Mouse (Mus musculus) lung, postnatal 0 days (tissue): Measurements from ENCODE around the gene Vps45. TPM values are rescaled to one million over a fixed set of nuclear protein-coding genes. Genes with fewer than 3 reads are reported as not detected.
"Not testable (repeated sequence)": the region's sequence is repeated elsewhere in the genome, so short reads cannot be mapped to it uniquely, and the experiment has no call there.

Experiments used
- ATAC-seq: fragments of 200-750 bp; cut with Nextera tagmentation; 2 replicates; pipeline ENCODE4 v1.8.0; 2017; ENCODE audit warnings: moderate library complexity
- DNase-seq: peaks from one replicate; pipeline ENCODE4 v3.0.0-alpha.2; 2016; ENCODE audit warnings: low spot score
- H3K27ac ChIP-seq: fragments of 300-500 bp; sonication (generic); 2 replicates; pipeline ENCODE4 v1.5.1; 2014; ENCODE audit warnings: antibody characterized with exemption, mild to moderate bottlenecking, low read length, mixed read lengths
- H3K27me3 ChIP-seq: fragments of 300-500 bp; sonication (generic); replicated peaks from 2 replicates; pipeline ENCODE4 v1.6.1; 2014; ENCODE audit warnings: low read length, mixed read lengths; ENCODE audit not compliant: insufficient read depth
- H3K36me3 ChIP-seq: fragments of 300-500 bp; sonication (generic); 2 replicates; pipeline ENCODE4 v1.6.1; 2014; ENCODE audit warnings: low read length, mixed read lengths; ENCODE audit not compliant: insufficient read depth
- H3K4me1 ChIP-seq: fragments of 300-500 bp; sonication (generic); 2 replicates; pipeline ENCODE4 v1.6.1; 2014; ENCODE audit warnings: antibody characterized with exemption, low read depth, low read length, mixed read lengths; ENCODE audit not compliant: insufficient read depth
- H3K4me2 ChIP-seq: fragments of 300-500 bp; sonication (generic); replicated peaks from 2 replicates; pipeline ENCODE4 v1.6.1; 2014; ENCODE audit warnings: low read depth, mild to moderate bottlenecking, low read length, moderate library complexity, mixed read lengths
- H3K4me3 ChIP-seq: fragments of 300-500 bp; sonication (generic); 2 replicates; pipeline ENCODE4 v1.5.1; 2014; ENCODE audit warnings: low read depth, low read length
- H3K9ac ChIP-seq: fragments of 300-500 bp; sonication (generic); replicated peaks from 2 replicates; pipeline ENCODE4 v1.6.1; 2014; ENCODE audit warnings: low read depth, mild to moderate bottlenecking
- H3K9me3 ChIP-seq: fragments of 300-500 bp; sonication (generic); 2 replicates; pipeline ENCODE4 v1.6.1; 2016; ENCODE audit warnings: low read length, mixed read lengths
- CTCF ChIP-seq: IDR thresholded peaks from 2 replicates; pipeline ENCODE4 v1.5.1; 2016; ENCODE audit warnings: antibody characterized with exemption, mild to moderate bottlenecking
- EP300 ChIP-seq: IDR thresholded peaks from 2 replicates; pipeline ENCODE4 v1.6.1; 2016; ENCODE audit warnings: antibody characterized with exemption, mild to moderate bottlenecking, control low read depth
- WGBS: fragments of 180-500 bp; shearing (Covaris S2); extraction: QIAGEN DNeasy Blood & Tissue Kit; methylation state at CpG from one replicate; pipeline ENCODE4 v1.1.7; 2014; 5-methylcytosine and 5-hydroxymethylcytosine counted together
- polyA plus RNA-seq: library from polyadenylated mRNA; unstranded; fragments of >200 nt; fragmentation: Nextera tagmentation; extraction: Ambion mirVana; gene quantifications from 2 replicates; pipeline ENCODE4 v1.2.1, GENCODE M21; 2015

Vps45 gene
- polyA plus RNA-seq, 1 experiment from 2014 or later = 32.8 TPM

DNA sequence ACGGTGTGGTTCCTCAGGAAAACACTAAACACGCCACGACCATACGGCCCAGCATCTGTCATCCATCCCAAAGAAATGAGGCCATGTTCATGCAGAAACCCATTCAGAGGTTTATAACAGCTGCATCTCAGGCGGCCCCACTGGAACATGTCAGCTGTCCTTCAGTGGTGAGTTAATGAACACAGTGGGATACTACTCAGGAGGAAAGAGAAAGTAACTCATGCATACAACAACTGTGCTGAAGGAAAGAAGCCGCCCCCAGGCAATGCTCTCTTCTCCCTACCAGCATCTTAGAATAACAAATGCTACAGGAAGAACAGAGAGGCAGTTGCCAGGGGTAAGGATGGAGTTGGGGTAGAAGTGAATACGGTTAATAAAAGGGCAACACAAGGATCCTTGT, 7.5 kb downstream of the Vps45 start:
- WGBS = 89% methylated on average over 7 of the region's 7 CpGs
- no peaks in the 10 kb centered on the region for H3K27me3 ChIP-seq
- TF ChIP-seq CTCF (no peak), EP300 (no peak)
- H3K4me1 ChIP-seq = no peaks in the 10 kb centered on the region
- H3K4me2 ChIP-seq = no peak overlapping the region
- no peak overlapping the region for H3K4me3 ChIP-seq
- H3K9me3 ChIP-seq = no peaks in the 10 kb centered on the region
- DNase-seq (no peak), ATAC-seq (no peak)
- no peak overlapping the region for H3K9ac ChIP-seq
- H3K27ac ChIP-seq = no peak overlapping the region
- 0 out of 2 replicates have a peak, but pooled peaks cover 5% of the 10 kb centered on the region for H3K36me3 ChIP-seq

DNA sequence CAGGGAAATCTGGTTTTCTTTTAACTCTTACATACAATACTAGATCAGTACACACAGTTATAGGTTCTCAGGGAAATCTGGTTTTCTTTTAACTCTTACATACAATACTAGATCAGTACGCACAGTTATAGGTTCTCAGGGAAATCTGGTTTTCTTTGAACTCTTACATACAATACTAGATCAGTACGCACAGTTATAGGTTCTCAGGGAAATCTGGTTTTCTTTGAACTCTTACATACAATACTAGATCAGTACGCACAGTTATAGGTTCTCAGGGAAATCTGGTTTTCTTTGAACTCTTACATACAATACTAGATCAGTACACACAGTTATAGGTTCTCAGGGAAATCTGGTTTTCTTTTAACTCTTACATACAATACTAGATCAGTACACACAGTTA, 13.7 kb downstream of the Vps45 start:
- not testable (repeated sequence) for ATAC-seq, H3K36me3 ChIP-seq, H3K27ac ChIP-seq, H3K27me3 ChIP-seq, H3K4me2 ChIP-seq, H3K4me3 ChIP-seq, H3K9ac ChIP-seq, H3K9me3 ChIP-seq, DNase-seq, H3K4me1 ChIP-seq
- WGBS = 89% methylated on average over 3 of the region's 3 CpGs

DNA sequence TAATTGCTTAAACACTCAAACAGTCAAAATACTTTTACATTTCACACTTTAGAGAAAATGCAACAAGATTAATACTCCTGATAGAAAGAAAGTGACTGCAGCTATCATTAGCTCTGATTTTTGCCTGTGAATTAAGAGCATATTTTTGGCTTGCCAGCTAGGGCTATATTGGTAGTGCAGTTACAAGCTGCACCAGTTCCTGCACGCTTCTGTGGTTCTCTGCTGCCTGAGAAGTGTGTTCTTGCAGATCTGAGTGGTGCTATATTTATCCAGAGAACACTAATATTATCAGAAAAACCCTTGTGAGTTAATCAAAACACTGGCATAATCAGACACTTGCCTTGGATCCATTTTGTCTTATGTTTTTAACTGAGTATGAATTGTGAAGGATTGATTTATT, 15.2 kb downstream of the Vps45 start:
- ATAC-seq (no peak), DNase-seq (no peak)
- TF ChIP-seq EP300 (no peak), CTCF (no peak)
- Histone ChIP-seq H3K9me3 (no peaks in the 10 kb centered on the region), H3K36me3 (0 out of 2 replicates have a peak, but pooled peaks cover 8% of the 10 kb centered on the region), H3K27ac (no peak overlapping the region), H3K27me3 (no peaks in the 10 kb centered on the region), H3K4me3 (no peak overlapping the region), H3K4me1 (no peaks in the 10 kb centered on the region), H3K4me2 (no peak overlapping the region), H3K9ac (no peak overlapping the region)
- 59% methylated on average over 1 of the region's 1 CpGs for WGBS

DNA sequence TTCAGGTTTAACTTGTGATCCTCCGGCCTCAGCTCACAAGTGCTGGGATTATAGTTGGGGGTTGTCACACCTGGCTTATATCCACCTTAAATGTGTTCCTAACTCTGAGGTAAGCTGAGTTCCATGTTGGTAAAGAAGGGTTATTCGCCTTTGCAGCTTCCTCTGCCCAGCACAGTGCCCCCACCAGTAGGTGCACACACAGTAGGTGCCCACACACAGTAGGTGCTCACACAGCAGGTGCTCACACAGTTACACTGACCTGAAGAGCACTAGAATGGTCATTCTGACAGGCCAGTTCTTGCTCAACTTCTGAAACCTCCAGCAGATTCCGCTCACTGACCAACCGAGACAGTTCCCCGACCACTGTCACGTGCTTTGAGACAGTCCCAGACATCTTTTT, 17.2 kb downstream of the Vps45 start:
- 93% methylated on average over 6 of the region's 6 CpGs for WGBS
- Histone ChIP-seq H3K27me3 (no peaks in the 10 kb centered on the region), H3K36me3 (0 out of 2 replicates have a peak, but pooled peaks cover 3% of the 10 kb centered on the region), H3K9me3 (no peaks in the 10 kb centered on the region), H3K27ac (no peak overlapping the region), H3K4me3 (no peak overlapping the region), H3K4me1 (no peaks in the 10 kb centered on the region), H3K9ac (no peak overlapping the region), H3K4me2 (no peak overlapping the region)
- ATAC-seq (no peak), DNase-seq (no peak)
- no peak for TF ChIP-seq EP300
- TF ChIP-seq CTCF = no peak

DNA sequence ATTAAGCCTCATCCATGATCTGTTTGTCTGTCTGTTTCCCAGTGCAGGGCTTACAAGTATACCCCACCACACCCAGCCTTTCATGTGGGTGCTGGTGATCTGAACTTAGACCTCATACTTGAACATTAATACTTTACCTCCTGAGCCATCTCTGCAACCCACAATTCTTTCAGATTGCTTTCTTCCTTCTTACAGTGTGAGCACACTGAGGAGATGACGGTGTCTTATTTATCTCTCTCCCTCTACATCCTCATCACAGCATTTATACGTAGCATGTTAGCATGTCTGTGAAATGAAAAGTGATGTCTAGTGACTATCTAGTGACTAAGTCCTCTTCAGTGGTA, 17.6 kb downstream of the Vps45 start:
- no peak for ATAC-seq
- DNase-seq = no peak

DNA sequence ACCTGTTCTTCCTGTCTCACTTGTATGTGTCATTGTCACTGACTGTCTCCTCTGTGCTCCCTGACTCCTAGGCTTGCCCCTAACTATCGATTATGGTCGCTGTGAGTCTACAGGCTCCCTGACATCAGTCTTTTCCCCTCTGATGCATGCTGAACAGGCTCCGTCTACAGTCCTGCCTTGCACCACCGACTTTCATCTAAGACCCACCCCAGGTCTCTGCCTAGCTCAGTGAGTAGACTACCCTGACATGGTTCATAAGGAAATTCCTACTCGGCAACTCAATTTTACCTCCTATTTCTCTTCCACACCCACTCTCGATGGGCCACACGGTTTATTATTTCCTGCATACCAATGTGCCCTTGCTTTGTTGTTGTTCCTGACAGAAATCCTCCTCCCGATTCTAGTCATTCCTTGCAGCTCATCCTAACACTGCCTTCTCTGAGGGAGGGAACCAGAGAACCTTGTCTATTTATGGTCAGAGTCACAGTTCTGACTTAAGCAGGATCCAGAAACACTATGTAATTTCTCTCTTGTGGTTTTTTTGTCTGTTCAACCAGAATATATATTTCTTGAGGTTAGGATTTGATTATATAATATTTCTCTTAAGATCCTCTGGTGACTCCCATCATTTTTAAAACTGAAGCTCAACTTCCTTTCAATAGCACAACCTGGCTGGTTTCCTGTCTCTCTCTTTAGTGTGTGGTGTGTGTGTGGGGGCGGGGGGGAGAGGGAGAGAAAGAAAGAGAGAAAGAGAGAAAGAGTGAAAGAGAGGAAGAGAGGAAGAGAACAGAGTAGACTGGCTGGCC, 18.2 kb downstream of the Vps45 start:
- H3K27ac ChIP-seq = no peak overlapping the region
- H3K4me1 ChIP-seq = no peaks in the 10 kb centered on the region
- H3K9me3 ChIP-seq = no peaks in the 10 kb centered on the region
- H3K36me3 ChIP-seq = 0 out of 2 replicates have a peak, but pooled peaks cover under 1% of the 10 kb centered on the region
- DNase-seq (no peak), ATAC-seq (no peak)
- no peak for TF ChIP-seq CTCF
- no peak for TF ChIP-seq EP300
- no peak overlapping the region for H3K4me3 ChIP-seq
- WGBS = 67% methylated on average over 9 of the region's 9 CpGs
- H3K27me3 ChIP-seq = no peaks in the 10 kb centered on the region
- H3K4me2 ChIP-seq = no peak overlapping the region
- H3K9ac ChIP-seq = no peak overlapping the region

More for the DNA sequence above, 17.6 kb downstream of the Vps45 start:
- H3K4me2 ChIP-seq = no peak overlapping the region
- no peaks in the 10 kb centered on the region for H3K4me1 ChIP-seq
- WGBS = 91% methylated on average over 2 of the region's 2 CpGs
- no peak overlapping the region for H3K27ac ChIP-seq
- H3K9me3 ChIP-seq = no peaks in the 10 kb centered on the region
- no peak for TF ChIP-seq EP300
- TF ChIP-seq CTCF = no peak
- no peak overlapping the region for H3K9ac ChIP-seq
- H3K4me3 ChIP-seq = no peak overlapping the region
- H3K27me3 ChIP-seq = no peaks in the 10 kb centered on the region
- H3K36me3 ChIP-seq = 0 out of 2 replicates have a peak, but pooled peaks cover 3% of the 10 kb centered on the region

DNA sequence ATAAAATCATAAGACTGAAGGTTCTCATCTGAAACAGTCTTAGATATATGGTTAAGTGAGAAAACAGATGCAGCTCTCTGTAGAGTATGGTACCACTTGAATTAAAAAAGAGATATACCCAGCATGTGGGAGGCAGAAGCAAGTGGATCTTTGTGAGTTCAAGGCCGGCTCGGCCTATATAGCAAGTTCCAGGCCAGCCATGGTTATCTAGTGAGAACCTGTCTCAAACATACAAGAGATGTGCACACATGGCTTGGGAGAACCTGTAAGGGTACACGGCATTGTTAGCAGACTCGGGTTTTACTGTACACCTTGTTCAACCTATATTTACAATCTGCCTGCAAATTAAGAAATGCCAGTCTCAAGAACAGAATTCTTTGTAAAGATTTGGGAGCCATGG, 19.4 kb downstream of the Vps45 start:
- Histone ChIP-seq H3K9ac (no peak overlapping the region), H3K27ac (no peak overlapping the region), H3K36me3 (no peaks in the 10 kb centered on the region), H3K27me3 (no peaks in the 10 kb centered on the region), H3K4me2 (no peak overlapping the region), H3K9me3 (no peaks in the 10 kb centered on the region), H3K4me1 (no peaks in the 10 kb centered on the region), H3K4me3 (no peak overlapping the region)
- ATAC-seq (no peak), DNase-seq (no peak)
- TF ChIP-seq CTCF (no peak), EP300 (no peak)
- WGBS = 91% methylated on average over 4 of the region's 4 CpGs
